Mouse (Mus musculus): ENCODE data around the gene Wnt9b. TPM values are rescaled to one million over a fixed set of nuclear protein-coding genes. Genes with fewer than 3 reads are reported as not detected.

The Wnt9b gene
- polyA plus RNA-seq, 2 experiments from 2014 or later, result not detected

DNA sequence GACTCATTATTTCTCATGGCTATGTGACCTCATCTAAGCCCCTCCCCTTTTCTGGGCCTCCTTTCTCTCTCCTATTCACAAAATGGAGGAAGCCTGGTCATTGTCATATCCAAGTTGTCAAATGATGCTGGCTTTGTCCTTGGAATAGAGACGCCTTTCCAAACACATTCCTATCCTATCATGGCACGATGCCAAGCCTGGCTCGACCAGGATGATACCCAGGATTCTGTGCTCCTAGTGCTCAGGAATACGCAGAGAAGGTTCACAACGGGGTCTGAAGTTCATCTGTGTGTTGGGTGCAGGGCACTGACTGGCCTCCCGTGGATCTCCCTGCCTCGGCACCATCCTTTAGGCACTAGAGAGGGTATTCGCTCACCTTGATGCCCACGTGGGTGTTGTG lies 18.0 kb downstream of the Wnt9b start:
- no peak for ATAC-seq

DNA sequence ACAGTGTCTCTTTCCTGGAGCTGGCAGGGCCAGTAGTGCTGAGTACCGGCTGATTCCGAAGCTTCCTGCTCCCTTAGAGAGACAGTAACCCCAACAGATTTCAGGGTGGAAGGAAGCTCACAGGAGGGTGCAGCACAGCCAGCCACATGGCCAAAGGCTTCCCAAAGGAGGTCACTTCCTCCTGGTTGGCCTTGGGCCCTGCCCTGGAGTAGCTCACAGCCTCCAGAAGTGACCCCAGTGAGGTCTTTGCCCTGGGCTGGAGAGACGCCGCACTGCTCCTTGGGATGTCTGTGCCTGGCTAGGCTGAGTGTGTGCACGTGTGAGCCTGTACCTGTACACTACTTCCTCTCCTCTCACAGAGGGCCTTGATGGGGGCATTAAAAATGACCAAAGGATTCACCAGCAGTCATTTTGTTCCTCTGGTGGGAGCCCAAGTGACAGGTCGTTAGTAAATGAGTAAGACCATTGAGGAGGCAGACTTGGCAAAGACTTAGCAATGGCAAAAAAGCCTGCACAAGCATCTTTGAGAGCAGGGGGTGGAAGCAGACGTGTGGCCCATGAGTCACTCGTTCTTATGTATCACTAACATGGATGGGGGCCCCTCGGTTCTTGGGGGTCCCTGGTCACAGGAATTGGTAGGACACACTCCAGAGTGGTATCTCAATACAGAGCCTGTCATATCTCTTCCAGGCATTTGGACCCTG lies 20.2 kb downstream of the Wnt9b start:
- no peak for ATAC-seq

DNA sequence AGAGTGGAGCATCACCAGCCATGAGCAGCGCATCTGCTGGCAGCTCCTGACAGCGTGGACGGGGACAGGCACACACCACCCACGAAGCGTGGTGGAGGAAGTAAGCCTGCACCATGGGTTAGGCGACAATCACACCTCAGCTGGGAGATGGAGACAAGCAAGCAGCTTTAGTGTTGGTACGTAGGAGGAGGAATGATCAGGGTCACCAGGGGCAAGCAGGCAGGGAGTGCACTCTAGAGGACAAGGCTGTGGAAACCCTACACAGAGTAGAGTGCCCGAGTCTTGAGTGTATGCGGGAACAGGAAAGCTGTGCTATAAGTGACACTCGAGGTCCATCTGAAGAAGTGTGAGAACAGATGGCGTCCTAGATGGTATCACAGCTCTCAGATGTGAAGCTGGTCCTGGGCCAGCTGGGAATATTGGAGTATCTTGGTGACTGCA lies 25.3 kb downstream of the Wnt9b start:
- no peak for ATAC-seq

DNA sequence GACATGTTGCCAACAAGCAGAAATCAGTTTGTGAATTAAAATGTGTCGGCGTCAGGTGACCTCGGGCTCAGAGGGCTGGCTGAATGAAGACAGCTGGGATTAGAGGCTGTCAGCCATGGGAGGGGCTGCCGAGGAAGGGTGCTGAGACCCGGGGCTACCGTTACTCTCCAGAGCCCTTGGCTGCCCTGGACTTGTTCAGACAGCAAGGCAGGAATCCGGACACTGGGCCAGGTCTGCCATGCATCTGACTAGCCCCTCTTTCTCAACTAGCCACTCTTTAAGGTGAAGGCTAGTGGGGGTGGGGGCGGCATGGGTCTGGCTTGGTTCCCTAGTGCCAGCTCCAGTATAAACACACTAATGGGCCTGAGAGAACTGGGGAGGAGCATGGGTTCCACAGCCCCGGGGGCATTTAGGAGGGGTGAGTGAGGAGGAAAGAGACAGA lies 27.6 kb downstream of the Wnt9b start:
- no peak for ATAC-seq

DNA sequence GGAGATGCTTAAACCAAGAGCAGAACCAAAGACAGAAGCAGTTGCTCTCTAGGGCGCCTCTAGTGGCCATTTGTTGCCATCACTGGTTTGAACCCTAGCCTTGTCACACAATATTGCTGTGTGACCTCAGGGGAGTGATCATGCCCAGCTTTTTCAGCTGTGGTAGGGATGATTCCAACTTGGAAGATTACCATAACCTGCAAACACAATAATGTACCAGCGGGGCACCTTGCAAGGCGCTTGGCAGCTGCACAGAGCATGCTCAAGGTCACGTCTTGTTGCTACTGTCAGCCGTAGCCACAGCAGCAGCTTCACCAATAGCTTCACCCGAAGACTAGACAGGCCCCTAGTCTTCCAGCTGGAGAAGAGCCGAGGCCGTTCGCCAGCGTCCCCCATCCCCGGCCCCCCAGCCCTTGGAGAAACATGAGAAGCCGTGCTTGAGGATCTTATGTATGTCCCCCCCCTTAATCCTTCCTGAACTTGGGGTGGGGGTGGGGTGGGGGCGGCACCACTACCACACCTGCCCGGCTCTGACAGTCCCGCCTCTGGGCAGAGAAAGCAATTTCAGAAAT lies 28.1 kb downstream of the Wnt9b start:
- no peak for ATAC-seq

DNA sequence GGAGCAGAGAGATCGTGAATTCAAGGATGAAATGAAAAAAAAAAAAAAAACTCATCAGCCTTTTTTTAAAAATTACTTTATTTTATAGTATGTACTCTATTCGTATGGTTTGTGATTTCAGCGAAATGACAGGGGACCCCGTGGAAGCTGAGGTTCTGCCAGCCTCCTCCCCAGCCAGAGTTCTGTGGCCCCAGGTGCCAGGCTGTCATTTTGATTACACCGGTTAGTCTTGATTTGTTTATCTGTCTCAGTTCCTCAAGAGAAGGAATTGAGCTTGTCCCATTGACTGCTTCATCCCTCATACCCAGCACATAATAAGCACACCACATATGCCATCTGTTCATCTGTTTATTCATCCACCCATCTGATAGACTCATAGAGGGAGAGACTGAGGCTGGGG lies 30.2 kb downstream of the Wnt9b start:
- no peak for ATAC-seq

DNA sequence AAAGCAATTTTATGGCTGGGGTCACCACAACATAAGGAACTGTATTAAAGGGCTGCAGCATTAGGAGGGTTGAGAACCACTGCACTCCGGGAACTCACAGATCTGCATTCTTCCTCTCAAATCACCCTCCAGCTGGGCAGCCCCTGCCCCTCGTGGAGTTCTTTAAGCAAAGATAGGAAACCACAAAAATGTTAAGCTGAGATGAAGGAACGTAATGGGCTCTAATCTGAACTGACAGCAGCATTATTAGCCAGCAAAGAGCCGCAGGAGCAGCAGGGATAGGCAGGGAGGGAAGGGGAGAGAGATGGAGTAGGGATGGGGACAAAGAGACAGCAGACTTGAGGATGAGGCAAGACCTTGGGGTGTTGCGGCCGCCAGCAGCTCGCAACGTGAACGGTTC lies 32.6 kb downstream of the Wnt9b start:
- ATAC-seq, result no peak

DNA sequence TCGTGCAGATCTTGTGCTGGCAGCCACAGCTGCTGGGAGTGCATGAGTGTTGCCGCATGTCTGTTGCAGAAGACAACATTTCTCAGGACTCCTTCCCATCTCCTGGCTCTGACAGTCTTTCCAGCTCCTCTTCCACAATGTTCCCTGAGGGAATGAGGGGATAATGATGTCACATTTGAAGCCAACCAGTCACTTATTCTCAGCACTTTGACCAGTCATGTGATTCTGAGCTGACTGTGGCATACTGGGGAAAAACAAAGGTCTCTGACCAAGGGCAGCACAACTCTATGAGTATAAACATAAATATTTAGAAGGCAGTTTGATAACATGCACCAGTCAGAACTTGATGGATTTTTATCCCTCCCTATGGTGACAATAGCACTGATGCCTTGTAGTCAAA lies 35.5 kb downstream of the Wnt9b start:
- ATAC-seq, result no peak

DNA sequence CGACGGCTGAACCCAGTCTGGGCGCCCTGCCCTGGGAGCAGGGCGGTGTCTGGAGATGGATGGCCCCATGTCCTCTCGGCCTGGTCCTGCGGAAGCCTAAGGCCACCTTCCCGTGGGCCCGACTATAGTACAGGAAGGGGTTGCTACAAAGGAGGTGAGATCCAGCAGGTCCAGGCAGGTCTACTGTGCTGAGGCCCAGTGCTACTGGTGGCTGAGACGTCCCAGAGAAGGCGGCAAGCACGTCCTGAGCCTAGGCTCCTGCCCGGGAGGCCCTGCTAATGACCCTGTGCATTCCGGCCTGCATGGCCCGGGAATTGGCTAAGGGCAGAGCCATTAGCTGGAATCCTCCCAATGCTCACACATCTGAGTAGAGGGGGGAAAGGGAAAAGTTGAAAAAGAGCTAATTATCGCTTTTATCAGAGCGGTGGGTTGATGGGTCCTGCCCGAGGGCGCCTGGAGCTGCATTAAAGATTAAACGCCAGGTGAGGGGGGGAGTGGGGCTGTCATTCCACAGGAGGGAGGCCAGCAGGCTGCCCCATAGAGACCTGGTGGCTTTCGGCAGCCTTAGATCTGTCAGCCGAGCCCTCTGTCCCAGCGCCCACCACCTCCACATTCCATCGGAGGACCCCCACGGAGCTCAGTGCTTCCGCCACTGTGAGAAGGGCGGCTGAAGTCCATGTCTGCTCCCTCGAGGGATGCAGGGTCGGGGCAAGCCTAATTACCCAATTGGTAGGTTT lies 37.6 kb downstream of the Wnt9b start:
- no peak for ATAC-seq

DNA sequence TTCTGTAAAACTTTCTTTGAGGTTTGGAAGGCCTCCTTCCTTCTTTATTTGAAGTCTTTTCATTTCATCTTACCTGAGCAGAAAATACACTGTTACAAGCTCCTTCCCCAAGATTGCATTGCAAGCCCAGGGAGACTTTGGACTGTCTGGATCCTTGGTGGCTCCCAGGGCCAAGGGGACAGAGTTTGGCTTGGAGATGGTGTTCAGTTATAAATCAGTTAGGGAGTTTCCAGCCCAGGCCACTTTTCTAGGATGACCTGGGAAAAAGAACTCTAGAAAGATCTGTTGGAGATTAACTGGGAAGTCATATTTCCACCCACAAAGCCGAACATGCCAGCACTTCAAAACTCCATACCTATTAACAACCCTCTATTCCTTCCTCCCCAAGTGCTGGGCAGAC lies 39.6 kb downstream of the Wnt9b start:
- ATAC-seq, result no peak

DNA sequence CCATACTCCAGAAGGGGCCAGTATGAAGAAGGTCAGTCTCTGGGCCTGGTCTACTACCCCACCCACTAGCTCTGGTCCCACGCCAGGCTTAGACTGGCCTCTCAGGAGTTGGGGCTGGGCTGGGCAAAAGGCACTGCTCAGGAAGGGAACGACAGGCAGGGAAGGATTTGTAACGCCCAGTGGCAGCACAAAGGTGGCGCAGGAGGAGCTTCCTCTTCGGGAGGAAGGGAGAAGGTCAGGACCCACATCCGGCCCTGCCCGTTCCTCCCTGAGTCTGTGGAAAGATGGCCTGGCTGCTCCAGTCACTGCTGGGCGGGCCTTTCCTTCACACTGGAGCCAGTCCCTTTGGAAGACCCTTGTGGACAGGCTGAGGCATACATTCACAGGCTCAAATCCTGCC lies 42.6 kb downstream of the Wnt9b start:
- no peak for ATAC-seq

DNA sequence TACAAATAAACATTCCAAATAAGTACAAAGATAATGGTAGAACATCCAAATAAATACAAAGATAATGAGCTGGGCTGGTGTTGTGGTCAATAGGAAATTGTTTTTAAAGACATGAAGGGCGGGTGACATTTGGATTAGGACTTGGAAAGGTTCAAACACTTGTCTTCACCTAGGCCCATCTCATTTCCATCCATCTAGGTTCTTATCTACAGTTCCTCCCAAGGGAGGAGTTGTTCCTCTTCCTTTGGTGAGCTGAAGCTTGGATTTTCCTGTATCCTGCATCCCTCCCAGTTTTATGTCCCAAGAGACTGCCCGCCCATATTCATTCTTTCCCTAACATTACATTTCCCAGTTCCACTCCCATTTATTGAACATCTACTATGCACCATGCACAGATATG lies 51.4 kb downstream of the Wnt9b start:
- no peak for ATAC-seq

DNA sequence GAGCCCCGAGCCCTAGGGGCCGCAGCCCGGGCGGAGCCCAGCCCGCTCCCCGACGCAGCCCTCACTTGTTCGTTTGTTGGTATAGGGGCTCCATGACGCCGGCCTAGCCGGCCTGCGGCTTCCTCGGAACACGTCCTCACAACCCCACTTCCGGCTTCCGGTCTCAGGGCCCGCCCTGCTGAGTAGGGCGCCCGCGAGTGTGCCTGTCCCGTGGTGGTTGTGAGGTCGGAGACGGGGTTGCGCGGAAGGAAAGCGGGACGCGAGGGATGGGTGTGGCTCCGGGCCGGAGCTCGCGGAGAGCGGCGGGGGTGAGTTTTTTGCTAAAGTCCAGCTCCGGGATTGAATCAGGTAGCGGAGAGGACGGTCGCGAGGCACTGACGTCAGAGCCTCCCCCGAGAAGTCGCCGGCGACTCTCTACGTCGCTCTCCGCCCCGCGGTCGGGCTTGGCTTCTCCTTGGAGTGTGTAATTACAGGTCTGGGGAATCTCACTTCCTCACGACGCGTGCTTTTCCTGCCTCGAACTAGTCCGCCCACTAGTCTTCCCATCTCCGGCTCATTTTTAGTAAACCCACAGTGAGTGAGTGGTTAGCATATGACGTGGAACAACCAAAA lies 52.0 kb downstream of the Wnt9b start, which contains the start of gene Gosr2:
Gene Gosr2, minus strand, starts transcription at position 334 of the 612 bp plus-strand sequence.
- peak; percentile 92 for ATAC-seq

DNA sequence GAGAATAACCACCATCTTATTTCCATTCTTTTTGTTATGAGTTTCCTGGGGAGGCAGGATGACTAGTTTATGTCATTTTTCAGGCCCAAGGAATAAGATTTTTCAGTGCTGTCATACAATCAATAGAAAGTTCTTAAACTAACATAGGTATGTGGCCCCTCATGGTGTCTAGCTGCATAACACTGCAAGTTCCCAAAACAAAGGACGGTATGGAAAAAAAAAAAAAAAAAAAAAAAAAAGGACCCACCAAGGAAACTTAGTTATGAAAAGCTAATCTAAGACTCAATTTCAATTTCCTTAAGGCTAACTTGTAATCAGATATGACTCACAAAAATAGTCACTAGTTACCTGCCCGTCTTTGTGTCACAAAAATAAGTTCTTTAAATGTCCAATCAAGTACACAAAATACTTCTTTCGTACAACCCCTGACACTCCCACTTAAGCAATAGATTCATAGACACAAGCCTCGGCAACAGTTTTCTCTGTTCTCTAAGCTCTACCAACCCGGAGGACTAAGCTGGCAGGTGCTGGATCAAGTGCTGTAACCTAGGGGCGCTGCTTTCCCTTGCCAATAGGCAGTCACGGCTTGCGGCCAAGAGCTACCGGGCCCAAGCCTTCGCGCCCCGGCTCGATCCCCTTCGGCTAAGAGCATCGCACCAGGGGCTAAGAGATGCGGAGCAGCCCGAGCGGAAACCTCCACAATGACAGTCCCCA lies 52.6 kb downstream of the Wnt9b start:
- ATAC-seq, result peak; percentile 40

DNA sequence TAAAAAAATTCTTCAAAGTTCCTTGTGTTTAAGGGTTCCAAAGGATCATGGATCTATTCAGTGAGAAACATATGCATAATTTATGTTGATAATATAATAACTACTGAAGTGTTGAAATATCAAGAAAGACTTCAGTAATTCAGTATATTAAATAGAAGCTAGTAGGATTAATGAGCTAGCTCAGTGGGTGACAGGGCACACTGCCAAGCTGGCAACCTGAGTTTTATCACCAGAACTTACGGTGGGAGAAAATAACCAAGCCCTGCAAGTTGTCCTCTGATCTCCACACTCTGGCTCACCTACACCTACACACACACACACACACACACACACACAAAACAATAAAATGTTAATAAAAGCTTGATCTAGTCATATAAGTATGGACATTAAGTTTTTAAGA lies 56.4 kb downstream of the Wnt9b start:
- ATAC-seq, result no peak

DNA sequence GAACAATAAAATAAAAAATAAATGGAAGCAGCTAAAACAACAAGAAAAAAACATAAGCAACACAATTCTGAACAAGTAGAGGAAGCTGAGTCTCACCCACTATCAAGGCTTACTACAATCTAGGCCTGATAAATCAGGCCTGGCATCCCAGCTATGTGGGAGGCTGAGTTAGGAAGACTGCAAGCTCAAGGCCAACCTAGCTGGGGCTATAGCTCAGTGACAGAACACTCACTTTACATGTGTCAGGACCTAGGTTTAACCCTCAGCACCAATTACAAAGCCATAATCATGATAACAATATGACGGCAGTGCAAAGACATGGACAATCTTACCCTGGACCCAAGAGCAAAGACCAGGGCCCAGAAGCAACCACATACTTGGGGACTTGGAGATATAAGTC lies 58.6 kb downstream of the Wnt9b start:
- ATAC-seq, result no peak

DNA sequence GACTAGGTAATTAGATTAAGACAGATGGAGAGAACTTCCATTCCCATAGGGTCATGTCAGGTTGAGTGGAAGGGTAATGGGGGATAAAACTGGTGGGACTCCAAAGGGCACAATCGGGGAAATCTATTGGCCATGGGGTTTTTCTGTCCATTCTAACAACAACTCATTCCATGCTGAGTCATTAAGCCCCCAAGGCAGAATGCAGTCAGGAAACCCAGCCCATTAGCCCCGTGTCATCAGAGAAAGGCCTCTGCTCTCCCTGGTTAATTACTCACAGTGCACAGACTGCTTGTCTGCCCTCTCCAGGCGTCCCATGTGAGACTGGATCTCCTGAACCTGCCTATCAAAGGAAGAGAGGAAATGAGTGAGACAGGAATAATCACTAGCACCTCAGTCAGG lies 60.6 kb downstream of the Wnt9b start:
- ATAC-seq, result no peak

DNA sequence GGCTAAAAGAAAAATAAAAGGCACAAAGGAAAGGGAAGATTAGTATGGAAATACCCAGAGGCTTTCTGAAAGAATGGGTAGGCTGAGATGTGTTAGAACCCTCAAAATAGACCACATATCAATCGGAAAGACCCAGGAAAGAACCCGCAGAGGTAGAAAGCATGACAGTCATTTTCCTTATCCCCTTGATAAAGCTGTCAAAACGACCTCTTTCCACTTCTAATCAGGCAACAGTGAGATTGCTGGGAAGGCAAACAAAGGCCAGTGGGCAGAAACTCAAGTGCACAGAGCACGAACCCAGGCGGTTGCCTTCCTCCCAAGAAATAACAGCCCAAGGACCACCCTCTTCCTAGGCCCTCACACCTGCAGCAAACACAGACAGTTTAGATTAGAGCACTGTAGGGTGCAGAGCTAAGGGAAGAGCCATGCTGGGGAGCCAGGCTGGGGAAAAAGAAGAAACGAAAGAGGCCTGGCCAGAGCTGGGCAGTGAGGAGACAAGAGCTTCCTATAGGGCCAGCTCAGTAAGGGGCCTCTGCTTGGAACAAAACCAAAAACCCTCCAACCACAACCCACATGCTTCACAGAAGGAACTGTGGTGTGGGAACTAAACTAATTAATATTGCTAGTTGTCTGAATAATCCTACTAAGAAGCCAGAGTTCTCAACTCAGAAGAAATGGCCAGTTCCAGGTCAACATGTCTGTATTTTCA lies 61.2 kb downstream of the Wnt9b start:
- ATAC-seq, result no peak

DNA sequence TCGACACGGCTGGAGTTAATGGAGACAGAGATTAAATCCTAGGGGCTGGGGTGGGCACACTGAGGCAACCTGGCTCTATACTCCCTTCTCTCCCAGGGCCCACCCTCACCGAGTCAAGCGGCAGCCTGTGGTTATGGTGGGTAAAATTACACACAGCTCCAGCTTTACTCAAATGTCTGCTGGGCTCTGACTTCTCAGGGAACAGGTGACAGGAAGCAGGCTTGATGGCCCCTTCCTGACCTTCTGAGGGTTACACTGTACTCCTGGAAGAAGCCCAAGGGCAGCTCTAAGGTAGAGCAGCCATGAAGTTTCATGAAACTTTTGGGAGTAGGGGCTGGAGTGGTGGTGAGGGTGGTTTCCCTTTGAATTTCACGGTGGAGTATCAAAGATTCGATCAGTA lies 62.9 kb downstream of the Wnt9b start:
- no peak for ATAC-seq

DNA sequence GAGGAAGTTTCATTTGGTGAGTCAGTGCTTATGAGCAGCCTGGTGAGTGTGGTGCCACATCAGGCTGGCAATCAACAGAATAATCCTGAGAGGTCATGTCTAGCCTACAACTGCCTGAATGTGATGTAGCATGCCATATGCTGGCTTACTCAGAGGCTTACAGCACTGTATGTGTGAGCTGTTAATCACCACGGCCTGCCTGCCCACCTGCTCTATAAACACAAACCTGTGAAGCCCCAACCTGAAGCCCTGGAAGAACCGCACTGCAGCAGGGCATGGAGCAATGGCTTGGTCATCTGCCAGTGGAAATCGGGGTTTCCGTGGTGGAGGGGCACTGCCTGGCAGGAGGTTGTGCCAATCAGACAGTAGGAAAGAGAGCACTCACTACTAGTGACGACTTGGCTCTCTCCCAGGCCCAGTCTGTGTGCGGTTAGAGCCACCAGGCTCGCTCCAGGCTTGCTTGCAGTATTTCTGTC lies 64.3 kb downstream of the Wnt9b start:
- no peak for ATAC-seq

DNA sequence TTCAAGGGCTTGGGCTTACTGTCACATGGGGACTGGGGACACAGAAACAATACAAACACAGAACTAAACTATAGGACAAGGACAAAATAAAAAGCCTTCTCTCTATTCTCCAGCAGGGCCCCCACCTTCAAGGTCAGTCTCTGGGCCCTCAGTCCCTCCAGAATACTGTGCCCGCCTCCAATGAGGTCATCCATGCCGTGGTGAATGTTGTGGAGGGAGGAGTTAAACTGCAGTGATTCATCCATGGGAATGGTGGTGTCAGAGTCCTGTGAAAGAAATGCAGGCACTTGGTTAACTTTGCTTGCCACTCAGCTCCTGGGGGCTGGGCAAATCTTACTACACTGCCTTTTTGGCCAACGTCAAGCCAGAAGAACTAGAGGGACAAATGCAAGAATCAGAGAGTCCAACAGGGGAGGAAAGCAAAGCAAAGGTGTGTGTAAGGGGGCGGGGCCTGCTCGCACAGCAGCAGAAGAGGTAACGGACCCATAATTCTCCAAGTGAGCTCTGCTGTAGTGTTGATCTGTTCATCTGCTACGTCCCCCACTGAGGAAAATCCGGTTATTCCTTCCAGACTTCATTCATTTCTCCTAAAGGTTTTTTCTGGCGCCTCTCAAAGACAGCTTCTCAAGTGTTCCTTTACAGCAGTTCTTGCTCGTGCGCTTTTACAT lies 65.8 kb downstream of the Wnt9b start:
- no peak for ATAC-seq
